17 mouse cellular contexts compared by ENCODE assay signal in the genomic region with DNA sequence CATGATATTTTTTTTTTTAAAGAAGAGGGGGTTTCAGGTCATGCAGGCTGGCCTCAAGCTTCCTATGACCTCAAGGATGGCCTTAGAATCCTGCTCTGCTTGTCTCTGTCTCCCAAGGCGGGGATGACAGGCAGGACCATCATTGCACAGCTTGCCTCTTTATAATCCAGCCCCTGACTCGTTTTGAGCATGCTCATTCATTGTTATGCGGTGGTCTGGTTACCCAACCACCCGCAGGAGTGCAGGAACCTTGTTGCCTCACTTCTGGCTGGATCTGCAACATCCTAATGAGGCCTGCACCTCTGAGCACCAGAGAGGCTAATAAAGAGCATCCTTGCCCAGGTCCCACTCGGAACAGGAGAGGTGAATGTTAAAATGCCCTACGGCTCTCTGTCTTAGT.
DNase-seq lines count a peak whose midpoint lies in the region; ATAC-seq and TF ChIP-seq lines count a peak whose summit lies in the region.
"Had no signal": no experiment of that assay in that cellular context is flagged by ENCODE, and none has a peak within 500 bp of the region (broad histone marks: within the 10 kb centered on the region; RNA-seq: fewer than 3 reads in every experiment).

No protein-coding gene starts in this region.

- H3K36me3 ChIP-seq in forebrain, embryonic 10.5 days (replicated peaks), result no peaks in the 10 kb centered on the region
- H3K36me3 ChIP-seq in forebrain, postnatal 0 days (ENCODE audit: insufficient read depth), result no peaks in the 10 kb centered on the region
- H3K36me3 ChIP-seq in forebrain, embryonic 13.5 days (ENCODE audit: poor library complexity, severe bottlenecking), result no peaks in the 10 kb centered on the region
- no peaks in the 10 kb centered on the region for H3K36me3 ChIP-seq in limb, embryonic 10.5 days
- H3K36me3 ChIP-seq in neural tube, embryonic 15.5 days, result no peaks in the 10 kb centered on the region
- H3K36me3 ChIP-seq: heart, embryonic 13.5 days; kidney, embryonic 15.5 days had no signal

- ATAC-seq in forebrain, postnatal 0 days, result no peak
- no peak for ATAC-seq in forebrain, embryonic 13.5 days
- ATAC-seq in neural tube, embryonic 15.5 days (ENCODE audit: low FRiP score), result no peak
- ATAC-seq in megakaryocyte-erythroid progenitor cell, adult 5-6 weeks (replicated peaks; ENCODE audit: low FRiP score, low TSS enrichment, poor library complexity, severe bottlenecking), result no peak
- ATAC-seq: activated CD4-positive, CD25-positive, alpha-beta regulatory T cell, adult 4 months had no signal

- H3K27me3 ChIP-seq in forebrain, embryonic 10.5 days (ENCODE audit: poor library complexity, severe bottlenecking), result peaks cover 25% of the 10 kb centered on the region
- no peaks in the 10 kb centered on the region for H3K27me3 ChIP-seq in forebrain, postnatal 0 days (ENCODE audit: insufficient read depth, low read length)
- H3K27me3 ChIP-seq in forebrain, embryonic 13.5 days, result no peaks in the 10 kb centered on the region
- no peaks in the 10 kb centered on the region for H3K27me3 ChIP-seq in limb, embryonic 10.5 days (ENCODE audit: low read depth, poor library complexity, severe bottlenecking)
- no peaks in the 10 kb centered on the region for H3K27me3 ChIP-seq in neural tube, embryonic 15.5 days (replicated peaks)
- H3K27me3 ChIP-seq: heart, embryonic 13.5 days; kidney, embryonic 15.5 days had no signal

- H3K9me3 ChIP-seq in forebrain, embryonic 10.5 days, result no peaks in the 10 kb centered on the region
- no peaks in the 10 kb centered on the region for H3K9me3 ChIP-seq in forebrain, postnatal 0 days (ENCODE audit: low read length)
- H3K9me3 ChIP-seq in forebrain, embryonic 13.5 days (replicated peaks), result no peaks in the 10 kb centered on the region
- no peaks in the 10 kb centered on the region for H3K9me3 ChIP-seq in limb, embryonic 10.5 days (replicated peaks)
- no peaks in the 10 kb centered on the region for H3K9me3 ChIP-seq in neural tube, embryonic 15.5 days (replicated peaks)
- H3K9me3 ChIP-seq: heart, embryonic 13.5 days; kidney, embryonic 15.5 days had no signal

- H3K4me1 ChIP-seq in forebrain, embryonic 10.5 days, result peaks cover 81% of the 10 kb centered on the region
- peaks cover 39% of the 10 kb centered on the region for H3K4me1 ChIP-seq in forebrain, postnatal 0 days (ENCODE audit: insufficient read depth)
- peaks cover 78% of the 10 kb centered on the region for H3K4me1 ChIP-seq in forebrain, embryonic 13.5 days
- H3K4me1 ChIP-seq in limb, embryonic 10.5 days, result peaks cover 75% of the 10 kb centered on the region
- peaks cover 71% of the 10 kb centered on the region for H3K4me1 ChIP-seq in neural tube, embryonic 15.5 days

- H3K4me3 ChIP-seq in forebrain, embryonic 10.5 days, result no peak overlapping the region
- no peak overlapping the region for H3K4me3 ChIP-seq in forebrain, postnatal 0 days (ENCODE audit: low read depth, low read length)
- H3K4me3 ChIP-seq in forebrain, embryonic 13.5 days, result no peak overlapping the region
- H3K4me3 ChIP-seq in limb, embryonic 10.5 days, result no peak overlapping the region
- no peak overlapping the region for H3K4me3 ChIP-seq in neural tube, embryonic 15.5 days (replicated peaks)
- no peak overlapping the region for H3K4me3 ChIP-seq in left cerebral cortex, adult 2 months
- H3K4me3 ChIP-seq: heart, embryonic 13.5 days; kidney, embryonic 15.5 days had no signal

- no peak for DNase-seq in forebrain, embryonic 10.5 days (ENCODE audit: extremely low spot score, low spot score)
- DNase-seq in forebrain, postnatal 0 days, result no peak
- DNase-seq in limb, embryonic 10.5 days (ENCODE audit: low spot score), result no peak
- DNase-seq in left cerebral cortex, adult 2 months (ENCODE audit: extremely low spot score in 1 of 2, low spot score in 2 of 2), result no peak
- DNase-seq in thymus, postnatal 4 days, result no peak
- DNase-seq: cerebellum, adult 9-10 months; gastrocnemius, postnatal 10 days; layer of hippocampus, postnatal 36 days; lung, embryonic 14.5 days; right cerebral cortex, postnatal 14 days; thymus, adult 2 months had no signal

- intact Hi-C loops in left cerebral cortex, adult 2 months (cut with DNase I), result no loop called here

- TF ChIP-seq CTCF in forebrain, postnatal 0 days (IDR thresholded peaks at IDR 0.05; ENCODE audit: low read depth), result no peak
- TF ChIP-seq CTCF in left cerebral cortex, adult 2 months (IDR thresholded peaks at IDR 0.05), result no peak

- no peak overlapping the region for H3K9ac ChIP-seq in forebrain, postnatal 0 days
- peak overlapping the region; percentile 3; the same call in 1 of the 2 replicates for H3K9ac ChIP-seq in forebrain, embryonic 13.5 days
- no peak overlapping the region for H3K9ac ChIP-seq in neural tube, embryonic 15.5 days (replicated peaks)
- H3K9ac ChIP-seq: heart, embryonic 13.5 days; kidney, embryonic 15.5 days; lung, embryonic 14.5 days had no signal

- H3K4me2 ChIP-seq in forebrain, postnatal 0 days (ENCODE audit: low read depth), result no peak overlapping the region
- H3K4me2 ChIP-seq in forebrain, embryonic 13.5 days, result no peak overlapping the region
- no peak overlapping the region for H3K4me2 ChIP-seq in neural tube, embryonic 15.5 days
- H3K4me2 ChIP-seq: heart, embryonic 13.5 days; kidney, embryonic 15.5 days; lung, embryonic 14.5 days had no signal

- H3K27ac ChIP-seq in forebrain, embryonic 10.5 days, result peak overlapping the region; percentile 71; the same call in 1 of the 2 replicates
- H3K27ac ChIP-seq in forebrain, postnatal 0 days (ENCODE audit: low read depth, low read length), result no peak overlapping the region
- H3K27ac ChIP-seq in forebrain, embryonic 13.5 days, result peak overlapping the region; percentile 80
- H3K27ac ChIP-seq in limb, embryonic 10.5 days, result peak overlapping the region; percentile 21; the same call in 1 of the 2 replicates
- peak overlapping the region; percentile 72 for H3K27ac ChIP-seq in neural tube, embryonic 15.5 days (replicated peaks)
- H3K27ac ChIP-seq in left cerebral cortex, adult 2 months, result no peak overlapping the region

- 63% methylated on average over 6 of the region's 6 CpGs for WGBS in forebrain, embryonic 10.5 days
- 46% methylated on average over 6 of the region's 6 CpGs for WGBS in forebrain, postnatal 0 days
- WGBS in forebrain, embryonic 13.5 days, result 47% methylated on average over 6 of the region's 6 CpGs
- WGBS in limb, embryonic 10.5 days, result 73% methylated on average over 6 of the region's 6 CpGs
- WGBS in neural tube, embryonic 15.5 days, result 50% methylated on average over 6 of the region's 6 CpGs

Comparison
In these comparisons a context has a peak if more than half of its experiments do, and no peak if none do; other contexts are left out.
1. H3K27ac ChIP-seq: peak in forebrain, embryonic 10.5 days (single experiment), forebrain, embryonic 13.5 days (single experiment), limb, embryonic 10.5 days (single experiment) and neural tube, embryonic 15.5 days (single experiment); none in forebrain, postnatal 0 days (single experiment) and left cerebral cortex, adult 2 months (single experiment).